Mouse (Mus musculus) heart, embryonic 15.5 days (tissue): ENCODE measurements at regions not wholly inside any gene's neighbourhood (a gene's known extent, or its start where the extent isn't known, plus 50 kb on each side); places are given as distances from the start of the nearest gene placed in this dataset.

Experiments used
- ATAC-seq: fragments of 200-750 bp; cut with Nextera tagmentation; replicated peaks from 2 replicates; pipeline ENCODE4 v1.8.0; 2017; ENCODE audit warnings: low read depth, moderate TSS enrichment; ENCODE audit not compliant: insufficient number of reproducible peaks, insufficient read depth, low FRiP score
- H3K27ac ChIP-seq: fragments of 300-500 bp; sonication (generic); 2 replicates; pipeline ENCODE4 v1.5.1; 2015; ENCODE audit warnings: mild to moderate bottlenecking, inconsistent platforms
- H3K27me3 ChIP-seq: fragments of 300-500 bp; sonication (generic); 2 replicates; pipeline ENCODE4 v1.6.1; 2015; ENCODE audit warnings: inconsistent platforms
- H3K36me3 ChIP-seq: fragments of 300-500 bp; sonication (generic); 2 replicates; pipeline ENCODE4 v1.6.1; 2015; ENCODE audit warnings: mild to moderate bottlenecking, inconsistent platforms
- H3K4me1 ChIP-seq: fragments of 300-500 bp; sonication (generic); replicated peaks from 2 replicates; pipeline ENCODE4 v1.6.1; 2015; ENCODE audit warnings: inconsistent platforms
- H3K4me2 ChIP-seq: fragments of 300-500 bp; sonication (generic); 2 replicates; pipeline ENCODE4 v1.6.1; 2015; ENCODE audit warnings: inconsistent platforms, mild to moderate bottlenecking, moderate library complexity
- H3K4me3 ChIP-seq: fragments of 300-500 bp; sonication (generic); 2 replicates; pipeline ENCODE4 v1.5.1; 2015; ENCODE audit warnings: mild to moderate bottlenecking, inconsistent platforms
- H3K9ac ChIP-seq: fragments of 300-500 bp; sonication (generic); 2 replicates; pipeline ENCODE4 v1.6.1; 2015; ENCODE audit warnings: mild to moderate bottlenecking, inconsistent platforms
- H3K9me3 ChIP-seq: fragments of 300-500 bp; sonication (generic); replicated peaks from 2 replicates; pipeline ENCODE4 v1.6.1; 2016; ENCODE audit warnings: inconsistent platforms
- WGBS: fragments of 180-500 bp; shearing (Covaris S2); methylation state at CpG from one replicate; pipeline ENCODE4 v1.1.7; 2015; ENCODE audit warnings: mixed read lengths; 5-methylcytosine and 5-hydroxymethylcytosine counted together

DNA sequence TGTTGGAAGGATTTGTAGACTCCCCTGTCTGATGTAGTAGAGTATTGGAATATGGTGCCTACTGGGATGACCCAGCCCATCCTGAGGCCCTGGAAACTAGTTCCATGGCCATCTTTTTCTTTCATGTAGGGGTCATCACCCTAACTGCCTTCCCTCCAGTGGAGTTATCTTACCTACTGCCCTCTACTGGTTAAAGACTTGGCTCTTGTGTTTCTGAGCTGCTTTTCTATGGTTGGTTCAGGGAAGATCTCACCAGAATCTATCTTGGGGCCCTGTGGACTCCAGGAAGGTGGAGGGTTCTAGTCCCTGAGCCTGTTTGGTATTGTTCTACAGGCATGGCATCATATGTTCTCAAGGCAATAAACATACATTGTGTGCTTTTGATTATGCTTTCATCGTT is 50.0 kb upstream of the Bhlhe23 start:
- no peak overlapping the region for H3K27ac ChIP-seq
- H3K36me3 ChIP-seq = no peaks in the 10 kb centered on the region
- H3K9me3 ChIP-seq = no peaks in the 10 kb centered on the region
- H3K27me3 ChIP-seq = peaks cover 10% of the 10 kb centered on the region; the same call in 1 of the 2 replicates
- no peak overlapping the region for H3K4me3 ChIP-seq
- no peak for ATAC-seq
- 78% methylated on average over 1 of the region's 1 CpGs for WGBS
- no peak overlapping the region for H3K9ac ChIP-seq
- no peak overlapping the region for H3K4me2 ChIP-seq
- H3K4me1 ChIP-seq = no peaks in the 10 kb centered on the region
